Mouse (Mus musculus) heart, embryonic 13.5 days (tissue): ENCODE measurements around the gene Scn2a. TPM values are rescaled to one million over a fixed set of nuclear protein-coding genes. Genes with fewer than 3 reads are reported as not detected.

ENCODE experiments used
- ATAC-seq: fragments of 200-750 bp; cut with Nextera tagmentation; 2 replicates; pipeline ENCODE4 v1.8.0; 2017; ENCODE audit warnings: moderate TSS enrichment; ENCODE audit not compliant: insufficient number of reproducible peaks, low FRiP score, low TSS enrichment; ENCODE audit errors: extremely low read depth
- H3K27ac ChIP-seq: fragments of 300-500 bp; sonication (generic); replicated peaks from 2 replicates; pipeline ENCODE4 v1.5.1; 2015; ENCODE audit warnings: moderate library complexity, mild to moderate bottlenecking, inconsistent platforms
- H3K27me3 ChIP-seq: fragments of 300-500 bp; sonication (generic); replicated peaks from 2 replicates; pipeline ENCODE4 v1.6.1; 2015; ENCODE audit warnings: mild to moderate bottlenecking, inconsistent platforms
- H3K36me3 ChIP-seq: fragments of 300-500 bp; sonication (generic); 2 replicates; pipeline ENCODE4 v1.6.1; 2015; ENCODE audit warnings: mild to moderate bottlenecking, inconsistent platforms
- H3K4me1 ChIP-seq: fragments of 300-500 bp; sonication (generic); 2 replicates; pipeline ENCODE4 v1.6.1; 2015; ENCODE audit warnings: inconsistent platforms
- H3K4me2 ChIP-seq: fragments of 300-500 bp; sonication (generic); 2 replicates; pipeline ENCODE4 v1.6.1; 2015; ENCODE audit warnings: inconsistent platforms, mild to moderate bottlenecking, moderate library complexity
- H3K4me3 ChIP-seq: fragments of 300-500 bp; sonication (generic); 2 replicates; pipeline ENCODE4 v1.5.1; 2015; ENCODE audit warnings: moderate library complexity, mild to moderate bottlenecking, inconsistent platforms
- H3K9ac ChIP-seq: fragments of 300-500 bp; sonication (generic); 2 replicates; pipeline ENCODE4 v1.6.1; 2015; ENCODE audit warnings: inconsistent platforms, mild to moderate bottlenecking, moderate library complexity
- H3K9me3 ChIP-seq: fragments of 300-500 bp; sonication (generic); 2 replicates; pipeline ENCODE4 v1.6.1; 2016; ENCODE audit warnings: inconsistent platforms
- WGBS: fragments of 180-500 bp; shearing (Covaris S2); methylation state at CpG from one replicate; pipeline ENCODE4 v1.1.7; 2015; ENCODE audit warnings: mixed read lengths; 5-methylcytosine and 5-hydroxymethylcytosine counted together
- polyA plus RNA-seq: library from polyadenylated mRNA; unstranded; fragments of >200 nt; fragmentation: Nextera tagmentation; extraction: Ambion mirVana; gene quantifications from 2 replicates; pipeline ENCODE4 v1.2.1, GENCODE M21; 2015

The Scn2a gene
- polyA plus RNA-seq = 0.92 and 1.0 TPM in 2 replicates

GRCm38 (mm10) chr2:65620556-65621166, at the start of gene Scn2a:
Gene Scn2a, plus strand, starts transcription at chr2:65620771.
- no peaks in the 10 kb centered on the region for H3K27me3 ChIP-seq
- ATAC-seq = no peak
- no peaks in the 10 kb centered on the region for H3K9me3 ChIP-seq
- H3K4me2 ChIP-seq = no peak within 1 kb of the TSS
- H3K4me1 ChIP-seq = no peaks in the 10 kb centered on the region
- no peaks in the 10 kb centered on the region for H3K36me3 ChIP-seq
- H3K27ac ChIP-seq = no peak within 1 kb of the TSS
- H3K4me3 ChIP-seq = no peak within 1 kb of the TSS
- no peak within 1 kb of the TSS for H3K9ac ChIP-seq
- 42% methylated on average over 9 of the region's 9 CpGs for WGBS

GRCm38 (mm10) chr2:65587679-65588078, 32.9 kb upstream of the Scn2a start:
- no peaks in the 10 kb centered on the region for H3K36me3 ChIP-seq
- H3K9me3 ChIP-seq = no peaks in the 10 kb centered on the region
- H3K27me3 ChIP-seq = no peaks in the 10 kb centered on the region
- no peak for ATAC-seq
- H3K4me1 ChIP-seq = no peaks in the 10 kb centered on the region
- no peak overlapping the region for H3K27ac ChIP-seq
- no peak overlapping the region for H3K4me2 ChIP-seq
- H3K4me3 ChIP-seq = no peak overlapping the region
- WGBS = 70% methylated on average over 5 of the region's 5 CpGs
- no peak overlapping the region for H3K9ac ChIP-seq

GRCm38 (mm10) chr2:65607813-65608212, 12.8 kb upstream of the Scn2a start:
- no peaks in the 10 kb centered on the region for H3K36me3 ChIP-seq
- H3K9ac ChIP-seq = no peak overlapping the region
- H3K4me2 ChIP-seq = no peak overlapping the region
- no peak overlapping the region for H3K4me3 ChIP-seq
- H3K27me3 ChIP-seq = no peaks in the 10 kb centered on the region
- no peak overlapping the region for H3K27ac ChIP-seq
- no peak for ATAC-seq
- H3K4me1 ChIP-seq = no peaks in the 10 kb centered on the region
- H3K9me3 ChIP-seq = no peaks in the 10 kb centered on the region

- Histone ChIP-seq H3K4me2 (no peak overlapping the region), H3K4me1 (no peaks in the 10 kb centered on the region), H3K27ac (no peak overlapping the region), H3K4me3 (no peak overlapping the region), H3K27me3 (no peaks in the 10 kb centered on the region), H3K36me3 (no peaks in the 10 kb centered on the region), H3K9ac (no peak overlapping the region), H3K9me3 (no peaks in the 10 kb centered on the region)
- 65% methylated on average over 4 of the region's 4 CpGs for WGBS
- no peak for ATAC-seq
Observed at GRCm38 (mm10) chr2:65611887-65612286, 8.7 kb upstream of the Scn2a start.

- Histone ChIP-seq H3K27me3 (no peaks in the 10 kb centered on the region), H3K4me1 (no peaks in the 10 kb centered on the region), H3K36me3 (no peaks in the 10 kb centered on the region), H3K9me3 (no peaks in the 10 kb centered on the region), H3K4me3 (no peak overlapping the region), H3K4me2 (no peak overlapping the region), H3K9ac (no peak overlapping the region), H3K27ac (no peak overlapping the region)
- 11% methylated on average over 5 of the region's 5 CpGs for WGBS
- no peak for ATAC-seq
Observed at GRCm38 (mm10) chr2:65619781-65620180, 790 bp upstream of the Scn2a start.

- no peak overlapping the region for H3K9ac ChIP-seq
- H3K4me1 ChIP-seq = no peaks in the 10 kb centered on the region
- H3K27ac ChIP-seq = no peak overlapping the region
- H3K9me3 ChIP-seq = no peaks in the 10 kb centered on the region
- H3K4me3 ChIP-seq = no peak overlapping the region
- H3K36me3 ChIP-seq = no peaks in the 10 kb centered on the region
- ATAC-seq = no peak
- WGBS = 55% methylated on average over 5 of the region's 5 CpGs
- no peaks in the 10 kb centered on the region for H3K27me3 ChIP-seq
- H3K4me2 ChIP-seq = no peak overlapping the region
Observed at GRCm38 (mm10) chr2:65621254-65621653, 683 bp downstream of the Scn2a start.

GRCm38 (mm10) chr2:65621838-65622237, 1.3 kb downstream of the Scn2a start:
- H3K36me3 ChIP-seq = no peaks in the 10 kb centered on the region
- WGBS = 67% methylated on average over 5 of the region's 5 CpGs
- ATAC-seq = no peak
- no peak overlapping the region for H3K4me3 ChIP-seq
- no peak overlapping the region for H3K9ac ChIP-seq
- no peaks in the 10 kb centered on the region for H3K9me3 ChIP-seq
- H3K27ac ChIP-seq = no peak overlapping the region
- no peak overlapping the region for H3K4me2 ChIP-seq
- no peaks in the 10 kb centered on the region for H3K27me3 ChIP-seq
- H3K4me1 ChIP-seq = no peaks in the 10 kb centered on the region

- no peaks in the 10 kb centered on the region for H3K36me3 ChIP-seq
- no peaks in the 10 kb centered on the region for H3K9me3 ChIP-seq
- no peak for ATAC-seq
- H3K4me1 ChIP-seq = no peaks in the 10 kb centered on the region
- H3K4me3 ChIP-seq = no peak overlapping the region
- H3K9ac ChIP-seq = no peak overlapping the region
- H3K27ac ChIP-seq = no peak overlapping the region
- no peak overlapping the region for H3K4me2 ChIP-seq
- no peaks in the 10 kb centered on the region for H3K27me3 ChIP-seq
- 72% methylated on average over 7 of the region's 7 CpGs for WGBS
Observed at GRCm38 (mm10) chr2:65652636-65653035, 32.1 kb downstream of the Scn2a start.

- Histone ChIP-seq H3K36me3 (no peaks in the 10 kb centered on the region), H3K4me1 (peaks cover 8% of the 10 kb centered on the region), H3K27me3 (no peaks in the 10 kb centered on the region), H3K9ac (no peak overlapping the region), H3K27ac (no peak overlapping the region), H3K4me2 (no peak overlapping the region), H3K4me3 (no peak overlapping the region), H3K9me3 (no peaks in the 10 kb centered on the region)
- no peak for ATAC-seq
- 69% methylated on average over 4 of the region's 4 CpGs for WGBS
Observed at GRCm38 (mm10) chr2:65657031-65657430, 36.5 kb downstream of the Scn2a start.

GRCm38 (mm10) chr2:65658430-65658829, 37.9 kb downstream of the Scn2a start:
- peaks cover 8% of the 10 kb centered on the region for H3K4me1 ChIP-seq
- no peak overlapping the region for H3K9ac ChIP-seq
- ATAC-seq = no peak
- no peak overlapping the region for H3K4me2 ChIP-seq
- H3K27me3 ChIP-seq = no peaks in the 10 kb centered on the region
- no peak overlapping the region for H3K4me3 ChIP-seq
- no peak overlapping the region for H3K27ac ChIP-seq
- no peaks in the 10 kb centered on the region for H3K9me3 ChIP-seq
- no peaks in the 10 kb centered on the region for H3K36me3 ChIP-seq
- WGBS = 71% methylated on average over 8 of the region's 8 CpGs

GRCm38 (mm10) chr2:65663892-65664291, 43.3 kb downstream of the Scn2a start:
- Histone ChIP-seq H3K27ac (no peak overlapping the region), H3K9ac (no peak overlapping the region), H3K36me3 (no peaks in the 10 kb centered on the region), H3K9me3 (no peaks in the 10 kb centered on the region), H3K27me3 (no peaks in the 10 kb centered on the region), H3K4me1 (peaks cover 3% of the 10 kb centered on the region; the same call in 1 of the 2 replicates), H3K4me2 (no peak overlapping the region), H3K4me3 (no peak overlapping the region)
- ATAC-seq = no peak

- no peak overlapping the region for H3K9ac ChIP-seq
- no peaks in the 10 kb centered on the region for H3K9me3 ChIP-seq
- no peak overlapping the region for H3K4me3 ChIP-seq
- ATAC-seq = no peak
- 80% methylated on average over 1 of the region's 1 CpGs for WGBS
- H3K27ac ChIP-seq = no peak overlapping the region
- H3K36me3 ChIP-seq = no peaks in the 10 kb centered on the region
- H3K27me3 ChIP-seq = no peaks in the 10 kb centered on the region
- peaks cover 4% of the 10 kb centered on the region; the same call in 1 of the 2 replicates for H3K4me1 ChIP-seq
- H3K4me2 ChIP-seq = no peak overlapping the region
Observed at GRCm38 (mm10) chr2:65664481-65664880, 43.9 kb downstream of the Scn2a start.
